Comparison of ENCODE assay signal across 13 mouse cellular contexts in genomic region chr11:57916016-57916415, GRCm38 (mm10).
DNase-seq lines count a peak whose midpoint lies in the region; ATAC-seq and TF ChIP-seq lines count a peak whose summit lies in the region.
"Had no signal": no experiment of that assay in that cellular context is flagged by ENCODE, and none has a peak within 500 bp of the region (broad histone marks: within the 10 kb centered on the region; RNA-seq: fewer than 3 reads in every experiment).

No protein-coding gene starts in this region.

- peak; percentile 49 for DNase-seq in heart, postnatal 0 days (ENCODE audit: low spot score)
- DNase-seq in heart, postnatal 25 days (ENCODE audit: low spot score), result no peak
- DNase-seq in 416B (ENCODE audit: low read depth), result peak; percentile 36
- peak; percentile 21 for DNase-seq in embryo, embryonic 10.5 days (ENCODE audit: low spot score)
- DNase-seq in cerebellum, postnatal 4 days (ENCODE audit: low spot score in 2 of 2), result no peak
- DNase-seq: layer of hippocampus, postnatal 36 days; right cerebral cortex, postnatal 14 days had no signal

- no peaks in the 10 kb centered on the region for H3K9me3 ChIP-seq in heart, postnatal 0 days (replicated peaks; ENCODE audit: control insufficient read depth, low read length)
- no peaks in the 10 kb centered on the region for H3K9me3 ChIP-seq in lung, embryonic 15.5 days
- no peaks in the 10 kb centered on the region for H3K9me3 ChIP-seq in midbrain, embryonic 15.5 days
- H3K9me3 ChIP-seq: kidney, embryonic 15.5 days; neural tube, embryonic 13.5 days had no signal

- H3K4me3 ChIP-seq in heart, postnatal 0 days (ENCODE audit: low read depth, low read length), result no peak overlapping the region
- H3K4me3 ChIP-seq in lung, embryonic 15.5 days, result no peak overlapping the region
- H3K4me3 ChIP-seq in midbrain, embryonic 15.5 days, result no peak overlapping the region
- H3K4me3 ChIP-seq: kidney, embryonic 15.5 days; neural tube, embryonic 13.5 days had no signal

- no peak overlapping the region for H3K27ac ChIP-seq in heart, postnatal 0 days (ENCODE audit: low read depth)
- H3K27ac ChIP-seq in lung, embryonic 15.5 days, result no peak overlapping the region
- H3K27ac ChIP-seq in midbrain, embryonic 15.5 days, result no peak overlapping the region
- H3K27ac ChIP-seq: kidney, embryonic 15.5 days; macrophage; neural tube, embryonic 13.5 days had no signal

- ATAC-seq in heart, postnatal 0 days (ENCODE audit: insufficient read depth, low read depth), result peak; percentile 59
- 0 out of 2 replicates have a peak, but pooled peaks have one; percentile 11 for ATAC-seq in lung, embryonic 15.5 days (ENCODE audit: borderline replicate concordance, extremely low read depth, low FRiP score, low TSS enrichment)
- no peak for ATAC-seq in midbrain, embryonic 15.5 days (replicated peaks)
- no peak for ATAC-seq in monocyte, adult 5-6 weeks (replicated peaks; ENCODE audit: insufficient number of reproducible peaks, low FRiP score, low TSS enrichment, poor library complexity, severe bottlenecking)

- H3K4me1 ChIP-seq in heart, postnatal 0 days (ENCODE audit: control insufficient read depth, insufficient read depth), result peaks cover 7% of the 10 kb centered on the region; the same call in 1 of the 2 replicates
- peaks cover 6% of the 10 kb centered on the region for H3K4me1 ChIP-seq in lung, embryonic 15.5 days
- H3K4me1 ChIP-seq in midbrain, embryonic 15.5 days, result no peaks in the 10 kb centered on the region

- TF ChIP-seq CTCF in heart, postnatal 0 days (IDR thresholded peaks at IDR 0.05; ENCODE audit: low read depth), result no peak

- no peak for TF ChIP-seq EP300 in heart, postnatal 0 days (IDR thresholded peaks at IDR 0.05; ENCODE audit: low read depth)

- 6% methylated on average over 6 of the region's 6 CpGs for WGBS in heart, postnatal 0 days
- WGBS in lung, embryonic 15.5 days, result 8% methylated on average over 6 of the region's 6 CpGs
- 43% methylated on average over 6 of the region's 6 CpGs for WGBS in midbrain, embryonic 15.5 days

- H3K36me3 ChIP-seq in heart, postnatal 0 days (replicated peaks; ENCODE audit: control insufficient read depth, insufficient read depth, low read length), result no peaks in the 10 kb centered on the region
- H3K36me3 ChIP-seq in lung, embryonic 15.5 days, result no peaks in the 10 kb centered on the region
- no peaks in the 10 kb centered on the region for H3K36me3 ChIP-seq in midbrain, embryonic 15.5 days (replicated peaks)
- H3K36me3 ChIP-seq: kidney, embryonic 15.5 days; neural tube, embryonic 13.5 days had no signal

- H3K4me2 ChIP-seq in heart, postnatal 0 days (ENCODE audit: low read depth, low read length), result no peak overlapping the region
- H3K4me2 ChIP-seq in lung, embryonic 15.5 days, result no peak overlapping the region
- H3K4me2 ChIP-seq in midbrain, embryonic 15.5 days, result no peak overlapping the region
- H3K4me2 ChIP-seq: kidney, embryonic 15.5 days; neural tube, embryonic 13.5 days had no signal

- intact Hi-C loops in heart, postnatal 25 days (cut with DNase I), result no loop called here

- no peak overlapping the region for H3K9ac ChIP-seq in heart, postnatal 0 days (replicated peaks; ENCODE audit: low read depth, low read length)
- H3K9ac ChIP-seq in lung, embryonic 15.5 days, result no peak overlapping the region
- no peak overlapping the region for H3K9ac ChIP-seq in midbrain, embryonic 15.5 days
- H3K9ac ChIP-seq: kidney, embryonic 15.5 days; neural tube, embryonic 13.5 days had no signal

- no peaks in the 10 kb centered on the region for H3K27me3 ChIP-seq in heart, postnatal 0 days (ENCODE audit: control insufficient read depth, insufficient read depth, low read length)
- no peaks in the 10 kb centered on the region for H3K27me3 ChIP-seq in lung, embryonic 15.5 days
- no peaks in the 10 kb centered on the region for H3K27me3 ChIP-seq in midbrain, embryonic 15.5 days (replicated peaks)
- H3K27me3 ChIP-seq: kidney, embryonic 15.5 days; neural tube, embryonic 13.5 days had no signal

Comparison
In these comparisons a context has a peak if more than half of its experiments do, and no peak if none do; other contexts are left out.
1. DNase-seq: peak in heart, postnatal 0 days (single experiment), 416B (single experiment) and embryo, embryonic 10.5 days (single experiment); none in heart, postnatal 25 days (single experiment) and cerebellum, postnatal 4 days (0 of 2).
2. ATAC-seq: peak in heart, postnatal 0 days (single experiment) and lung, embryonic 15.5 days (single experiment); none in midbrain, embryonic 15.5 days (single experiment) and monocyte, adult 5-6 weeks (single experiment).